Mouse (Mus musculus) liver, postnatal 0 days (tissue): ENCODE results near the gene Olfr600.

Experiments used
- CTCF ChIP-seq: sonication (generic); IDR thresholded peaks from 2 replicates; pipeline ENCODE4 v1.5.1; 2016; ENCODE audit warnings: antibody characterized with exemption, low read depth
- EP300 ChIP-seq: IDR thresholded peaks from 2 replicates; pipeline ENCODE4 v1.6.1; 2016; ENCODE audit warnings: antibody characterized with exemption, low read depth, mild to moderate bottlenecking

- TF ChIP-seq CTCF (no peak), EP300 (no peak)
Measured at GRCm38 (mm10) chr7:103386077-103386476, 36.6 kb upstream of the Olfr600 start, which contains the start of gene Olfr603.
